Mouse (Mus musculus): ENCODE results near the gene Gtf2h3. TPM values are rescaled to one million over a fixed set of nuclear protein-coding genes. Genes with fewer than 3 reads are reported as not detected.
"Not testable (repeated sequence)": the region's sequence is repeated elsewhere in the genome, so short reads cannot be mapped to it uniquely, and the experiment has no call there.

The Gtf2h3 gene
- polyA plus RNA-seq, 1 experiment: 46.1 TPM

DNA sequence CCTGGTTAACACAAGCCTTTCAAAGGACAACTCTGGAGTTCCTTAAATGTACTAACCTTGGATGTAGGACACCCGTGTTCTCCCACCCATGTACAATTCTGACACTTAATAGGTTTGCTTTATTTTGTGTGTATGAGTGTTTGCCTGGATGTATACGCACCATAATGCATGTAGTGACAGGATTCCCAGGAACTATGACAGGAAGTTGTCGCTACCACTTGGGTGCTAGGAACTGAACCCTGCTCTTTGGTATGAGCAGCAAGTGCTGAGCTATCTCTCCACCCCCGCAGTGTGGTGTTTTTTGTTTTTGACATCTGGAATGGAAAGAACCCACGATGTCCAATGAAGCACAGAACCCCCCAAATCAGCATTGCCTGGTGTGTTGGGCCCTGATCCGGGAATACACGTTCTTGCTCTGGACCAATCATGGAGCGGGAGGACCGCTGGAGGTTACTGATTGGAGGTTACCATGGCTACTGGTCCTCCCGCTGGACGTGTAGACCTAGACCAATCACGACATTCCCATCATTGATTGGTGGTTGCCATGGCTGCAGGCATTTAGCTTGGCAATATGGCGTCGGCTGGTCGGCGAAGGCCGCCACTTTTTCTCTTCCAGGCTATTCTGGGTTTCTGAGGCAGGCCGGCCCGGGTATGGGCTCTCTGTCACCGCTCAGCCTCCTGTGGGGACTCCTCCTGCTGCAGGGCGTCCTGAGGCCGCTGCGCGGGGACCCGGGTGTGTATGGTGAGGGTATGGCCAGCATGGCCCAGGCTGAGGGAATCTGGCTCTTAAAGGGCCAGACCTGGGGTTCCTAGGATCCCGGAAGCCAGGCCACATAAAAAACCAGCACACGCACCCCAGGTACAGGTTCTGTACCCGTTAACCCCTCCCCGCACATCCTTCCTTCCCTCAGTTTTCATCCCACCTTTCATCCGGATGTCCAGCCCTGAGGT is 19.6 kb downstream of the Gtf2h3 start:
- 3% methylated on average over 30 of the region's 30 CpGs for WGBS

DNA sequence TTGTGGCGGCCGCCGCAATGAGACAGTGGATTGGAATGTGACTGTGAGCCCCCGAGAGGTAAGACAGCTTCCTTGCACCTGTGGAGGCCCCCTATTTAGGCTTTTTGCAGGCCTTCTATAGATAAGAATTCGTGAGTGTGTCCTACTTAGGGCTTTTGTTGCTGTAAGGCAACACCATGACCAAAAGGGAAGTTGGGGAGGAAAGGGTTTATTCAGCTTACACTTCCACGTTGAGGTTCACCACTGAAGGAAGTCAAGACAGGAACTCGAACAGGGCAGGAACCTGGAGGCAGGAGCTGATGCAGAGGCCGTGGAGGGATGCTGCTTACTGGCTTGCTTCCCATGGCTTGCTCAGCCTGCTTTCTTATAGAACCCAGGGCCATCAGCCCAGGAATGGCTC is 20.8 kb downstream of the Gtf2h3 start:
- not testable (repeated sequence) for H3K27me3 ChIP-seq (ENCODE audit: control insufficient read depth, insufficient read depth, low read length); DNase-seq; H3K27ac ChIP-seq (ENCODE audit: insufficient read depth, low read length); H3K4me1 ChIP-seq (ENCODE audit: control insufficient read depth, insufficient read depth, low read length); H3K4me3 ChIP-seq (replicated peaks; ENCODE audit: insufficient read depth, low read depth, low read length)
- WGBS: 51% methylated on average over 8 of the region's 8 CpGs

More for the DNA sequence above, 19.6 kb downstream of the Gtf2h3 start:
- TF ChIP-seq CTCF (IDR thresholded peaks at IDR 0.05; ENCODE audit: borderline replicate concordance, insufficient read depth, low read depth, low read length) (no peak), POLR2A (IDR thresholded peaks at IDR 0.05; ENCODE audit: borderline replicate concordance, insufficient read depth, low read length) (peak; percentile 38; the same call in 1 of the 2 replicates)
- no peak overlapping the region for H3K27ac ChIP-seq (ENCODE audit: insufficient read depth, low read length)
- peak; percentile 91 to 97 for DNase-seq
- no peaks in the 10 kb centered on the region for H3K4me1 ChIP-seq (ENCODE audit: control insufficient read depth, insufficient read depth, low read length)
- H3K4me3 ChIP-seq (replicated peaks; ENCODE audit: insufficient read depth, low read depth, low read length): peak overlapping the region; percentile 75
- H3K27me3 ChIP-seq (ENCODE audit: control insufficient read depth, insufficient read depth, low read length): no peaks in the 10 kb centered on the region

DNA sequence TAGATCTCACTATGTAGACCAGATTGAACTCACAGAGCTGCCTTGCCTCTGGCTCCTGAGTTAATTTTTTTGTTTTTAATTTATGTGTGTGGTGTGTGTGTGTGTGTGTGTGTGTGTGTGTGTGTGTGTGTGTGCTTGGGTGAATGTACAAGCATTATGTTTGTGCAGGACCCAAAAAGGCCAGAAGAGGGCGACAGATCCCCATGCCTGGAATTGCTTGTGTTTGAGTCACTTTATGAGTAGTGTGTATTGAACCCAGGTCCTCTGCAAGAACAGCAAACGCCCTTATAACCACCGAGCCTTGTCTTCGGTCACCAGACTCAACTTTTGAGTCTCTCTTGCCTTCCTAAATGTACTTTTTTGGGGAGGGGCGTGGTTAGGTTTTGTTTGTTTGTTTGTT is 23.4 kb downstream of the Gtf2h3 start:
- peak in 1 of 2 experiments; percentile 49 for DNase-seq
- TF ChIP-seq POLR2A (IDR thresholded peaks at IDR 0.05; ENCODE audit: borderline replicate concordance, insufficient read depth, low read length) (no peak), CTCF (IDR thresholded peaks at IDR 0.05; ENCODE audit: borderline replicate concordance, insufficient read depth, low read depth, low read length) (peak; percentile 54; the same call in 1 of the 2 replicates)
- 62% methylated on average over 5 of the region's 5 CpGs for WGBS

DNA sequence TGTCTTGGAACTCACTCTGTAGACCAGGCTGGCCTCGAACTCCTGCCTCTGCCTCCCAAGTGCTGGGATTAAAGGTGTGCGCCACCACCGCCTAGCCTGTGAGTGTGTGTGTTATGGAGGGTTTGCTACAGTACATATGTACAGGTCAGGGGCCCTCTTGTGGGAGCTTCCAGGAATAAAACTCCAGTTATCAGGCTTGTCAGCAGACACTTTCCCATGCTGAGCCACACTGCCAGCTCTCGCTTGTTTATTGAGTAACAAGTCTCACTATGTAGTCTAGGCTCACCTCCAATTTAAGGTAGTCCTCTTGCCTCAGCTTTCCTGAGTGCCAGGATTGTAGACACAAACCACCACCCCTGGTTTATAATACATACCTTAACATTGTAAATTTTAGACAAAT is 25.4 kb downstream of the Gtf2h3 start:
- DNase-seq: no peak
- no peak for TF ChIP-seq POLR2A (IDR thresholded peaks at IDR 0.05; ENCODE audit: borderline replicate concordance, insufficient read depth, low read length)
- no peak for TF ChIP-seq CTCF (IDR thresholded peaks at IDR 0.05; ENCODE audit: borderline replicate concordance, insufficient read depth, low read depth, low read length)
- no peak overlapping the region for H3K4me3 ChIP-seq (replicated peaks; ENCODE audit: insufficient read depth, low read depth, low read length)
- no peak overlapping the region for H3K27ac ChIP-seq (ENCODE audit: insufficient read depth, low read length)
- no peaks in the 10 kb centered on the region for H3K27me3 ChIP-seq (ENCODE audit: control insufficient read depth, insufficient read depth, low read length)
- 86% methylated on average over 4 of the region's 4 CpGs for WGBS
- no peaks in the 10 kb centered on the region for H3K4me1 ChIP-seq (ENCODE audit: control insufficient read depth, insufficient read depth, low read length)

More for the DNA sequence above, 23.4 kb downstream of the Gtf2h3 start:
- Histone ChIP-seq H3K4me1 (ENCODE audit: control insufficient read depth, insufficient read depth, low read length) (no peaks in the 10 kb centered on the region), H3K27ac (ENCODE audit: insufficient read depth, low read length) (no peak overlapping the region), H3K4me3 (replicated peaks; ENCODE audit: insufficient read depth, low read depth, low read length) (no peak overlapping the region), H3K27me3 (ENCODE audit: control insufficient read depth, insufficient read depth, low read length) (no peaks in the 10 kb centered on the region)

DNA sequence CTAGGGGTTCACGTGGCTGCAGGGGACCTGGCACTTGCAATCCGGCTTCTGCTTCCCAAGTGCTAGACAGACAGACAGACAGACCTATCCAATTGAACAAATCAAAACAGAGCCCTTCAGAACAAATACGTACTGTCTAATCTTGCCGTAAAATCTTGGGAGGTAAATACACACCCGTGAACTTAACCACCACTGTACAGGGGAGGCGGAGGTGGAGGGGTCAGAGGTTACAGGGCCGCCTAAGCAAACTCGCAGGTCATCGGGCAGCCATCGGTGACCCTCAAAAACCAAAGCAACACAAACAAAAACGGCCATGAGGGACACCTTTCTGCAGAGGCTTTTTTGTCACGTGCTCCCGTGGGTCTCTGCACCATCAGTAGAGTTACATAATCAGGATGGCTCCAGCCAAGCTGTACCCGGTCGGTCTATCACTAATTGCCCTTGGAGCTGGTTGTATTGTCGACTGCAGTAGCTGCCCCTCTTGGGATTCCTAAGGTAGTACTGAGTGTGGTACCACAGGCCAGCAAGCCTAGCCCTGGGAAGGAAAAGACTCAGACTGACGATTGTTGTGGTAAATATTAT is 26.2 kb downstream of the Gtf2h3 start:
- H3K27me3 ChIP-seq (ENCODE audit: control insufficient read depth, insufficient read depth, low read length): no peaks in the 10 kb centered on the region
- no peak overlapping the region for H3K27ac ChIP-seq (ENCODE audit: insufficient read depth, low read length)
- no peak for DNase-seq
- H3K4me3 ChIP-seq (replicated peaks; ENCODE audit: insufficient read depth, low read depth, low read length): no peak overlapping the region
- TF ChIP-seq POLR2A (IDR thresholded peaks at IDR 0.05; ENCODE audit: borderline replicate concordance, insufficient read depth, low read length) (no peak), CTCF (IDR thresholded peaks at IDR 0.05; ENCODE audit: borderline replicate concordance, insufficient read depth, low read depth, low read length) (no peak)
- WGBS: 87% methylated on average over 17 of the region's 17 CpGs
- H3K4me1 ChIP-seq (ENCODE audit: control insufficient read depth, insufficient read depth, low read length): no peaks in the 10 kb centered on the region

DNA sequence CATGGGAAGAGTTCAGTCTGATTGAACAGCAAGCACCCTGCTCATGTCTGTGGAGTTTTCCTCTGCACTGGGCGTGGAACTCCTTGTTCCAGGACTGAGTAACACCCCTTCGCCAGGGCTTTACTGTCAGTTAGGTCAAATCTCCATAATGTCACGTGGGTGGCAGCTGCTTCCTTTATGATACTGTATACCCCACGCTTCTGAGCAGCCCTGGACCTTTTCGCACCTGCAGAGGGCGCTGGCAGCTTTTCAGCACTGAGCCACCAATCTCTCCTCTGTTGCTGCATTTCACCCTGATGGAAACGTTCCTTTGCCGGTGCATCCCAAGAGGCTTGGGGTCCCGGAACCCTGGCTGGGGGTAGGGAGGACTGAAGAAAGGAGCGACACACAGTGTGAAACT is 32.0 kb downstream of the Gtf2h3 start:
- Histone ChIP-seq H3K27me3 (ENCODE audit: control insufficient read depth, insufficient read depth, low read length) (no peaks in the 10 kb centered on the region), H3K27ac (ENCODE audit: insufficient read depth, low read length) (no peak overlapping the region), H3K4me1 (ENCODE audit: control insufficient read depth, insufficient read depth, low read length) (no peaks in the 10 kb centered on the region), H3K4me3 (replicated peaks; ENCODE audit: insufficient read depth, low read depth, low read length) (no peak overlapping the region)
- TF ChIP-seq CTCF (IDR thresholded peaks at IDR 0.05; ENCODE audit: borderline replicate concordance, insufficient read depth, low read depth, low read length) (no peak), POLR2A (IDR thresholded peaks at IDR 0.05; ENCODE audit: borderline replicate concordance, insufficient read depth, low read length) (no peak)
- 77% methylated on average over 10 of the region's 10 CpGs for WGBS
- DNase-seq: no peak

DNA sequence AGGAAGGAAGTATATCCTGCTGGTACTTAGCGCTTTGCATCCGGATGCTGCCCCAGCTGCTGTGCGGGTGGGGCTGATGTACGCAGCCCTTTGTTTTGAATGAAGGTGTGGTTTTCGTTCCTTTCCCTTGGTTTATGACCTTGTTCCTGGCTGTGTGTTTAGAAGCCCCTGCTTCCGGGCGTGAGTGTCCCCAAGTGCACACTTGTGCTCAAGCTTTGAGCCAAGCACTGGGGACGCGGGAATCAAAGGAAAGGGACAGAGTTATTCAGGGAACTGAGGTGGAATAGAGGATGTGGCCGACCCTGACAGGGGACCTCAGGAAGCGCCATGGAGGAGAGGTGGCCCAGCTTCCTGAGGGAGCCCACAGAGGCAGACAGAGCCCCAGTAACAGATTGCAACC is 35.8 kb downstream of the Gtf2h3 start:
- WGBS: 93% methylated on average over 11 of the region's 11 CpGs
- Histone ChIP-seq H3K4me3 (replicated peaks; ENCODE audit: insufficient read depth, low read depth, low read length) (no peak overlapping the region), H3K27me3 (ENCODE audit: control insufficient read depth, insufficient read depth, low read length) (no peaks in the 10 kb centered on the region; the same call in 1 of the 2 replicates), H3K27ac (ENCODE audit: insufficient read depth, low read length) (no peak overlapping the region), H3K4me1 (ENCODE audit: control insufficient read depth, insufficient read depth, low read length) (no peaks in the 10 kb centered on the region)
- DNase-seq: no peak
- TF ChIP-seq CTCF (IDR thresholded peaks at IDR 0.05; ENCODE audit: borderline replicate concordance, insufficient read depth, low read depth, low read length): no peak
- TF ChIP-seq POLR2A (IDR thresholded peaks at IDR 0.05; ENCODE audit: borderline replicate concordance, insufficient read depth, low read length): no peak

DNA sequence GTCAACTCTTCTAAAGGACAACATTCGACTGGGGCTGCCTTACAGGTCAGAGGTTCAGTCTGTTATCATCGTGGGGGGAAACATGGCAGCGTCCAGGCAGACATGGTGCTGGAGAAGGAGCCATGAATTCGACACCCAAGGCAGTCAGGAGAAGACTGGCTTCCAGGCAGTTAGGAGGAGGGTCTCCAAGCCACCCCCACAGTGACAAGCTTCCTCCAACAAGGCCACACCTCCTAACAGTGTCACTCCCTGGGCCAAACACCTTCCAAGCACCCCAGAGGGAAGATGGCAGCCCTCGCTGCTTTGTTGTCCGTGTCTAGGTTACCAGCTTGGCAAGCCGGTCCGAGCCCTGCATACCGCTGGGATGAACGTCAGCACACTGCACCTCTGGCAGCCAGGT is 39.8 kb downstream of the Gtf2h3 start:
- Histone ChIP-seq H3K4me1 (ENCODE audit: control insufficient read depth, insufficient read depth, low read length) (no peaks in the 10 kb centered on the region), H3K4me3 (replicated peaks; ENCODE audit: insufficient read depth, low read depth, low read length) (no peak overlapping the region), H3K27me3 (ENCODE audit: control insufficient read depth, insufficient read depth, low read length) (no peaks in the 10 kb centered on the region; the same call in 1 of the 2 replicates), H3K27ac (ENCODE audit: insufficient read depth, low read length) (no peak overlapping the region)
- no peak for DNase-seq
- WGBS: 88% methylated on average over 10 of the region's 10 CpGs
- no peak for TF ChIP-seq POLR2A (IDR thresholded peaks at IDR 0.05; ENCODE audit: borderline replicate concordance, insufficient read depth, low read length)
- no peak for TF ChIP-seq CTCF (IDR thresholded peaks at IDR 0.05; ENCODE audit: borderline replicate concordance, insufficient read depth, low read depth, low read length)

Measured in cerebellum, adult 2 months (tissue).